ENCODE assay signal across 10 mouse cellular contexts in the genomic region with DNA sequence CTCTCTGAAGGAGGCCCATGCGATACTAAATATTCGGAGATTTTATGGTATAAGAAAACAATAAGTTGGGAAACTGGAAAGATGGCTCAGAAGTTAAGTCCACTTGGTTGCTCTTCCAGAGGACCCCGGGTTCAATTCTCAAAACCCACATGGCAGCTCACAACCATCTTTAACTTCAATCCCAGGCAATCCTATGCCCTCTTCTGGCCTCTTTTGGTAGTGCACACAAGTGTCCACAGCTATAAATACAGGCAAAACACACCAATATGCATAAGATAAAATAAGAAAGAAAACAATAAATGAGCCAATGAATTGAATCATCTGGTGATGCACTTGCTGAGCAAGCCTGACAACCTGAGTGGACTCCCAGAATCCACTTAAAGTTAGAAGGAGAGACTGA. TPM values are rescaled to one million over a fixed set of nuclear protein-coding genes. Genes with fewer than 3 reads are reported as not detected.
A peak's percentile ranks its signal among the peaks of the same experiment; 100 is the strongest.
DNase-seq lines count a peak whose midpoint lies in the region; ATAC-seq and TF ChIP-seq lines count a peak whose summit lies in the region.
"Had no signal": no experiment of that assay in that cellular context is flagged by ENCODE, and none has a peak within 500 bp of the region (broad histone marks: within the 10 kb centered on the region; RNA-seq: fewer than 3 reads in every experiment).

No protein-coding gene starts in this region.

- H3K4me2 ChIP-seq in forebrain, postnatal 0 days (ENCODE audit: low read depth): no peak overlapping the region
- H3K4me2 ChIP-seq in forebrain, embryonic 11.5 days (ENCODE audit: low read depth, low read length, severe bottlenecking): no peak overlapping the region
- H3K4me2 ChIP-seq in liver, embryonic 14.5 days (ENCODE audit: low read depth): no peak overlapping the region
- no peak overlapping the region for H3K4me2 ChIP-seq in embryonic facial prominence, embryonic 11.5 days (ENCODE audit: low read depth, low read length)
- H3K4me2 ChIP-seq: heart, embryonic 12.5 days had no signal

- TF ChIP-seq CTCF in forebrain, postnatal 0 days (IDR thresholded peaks at IDR 0.05; ENCODE audit: low read depth): peak; percentile 37; the same call in 1 of the 2 replicates
- peak; percentile 43; the same call in 1 of the 2 replicates for TF ChIP-seq CTCF in liver, embryonic 14.5 days (IDR thresholded peaks at IDR 0.05; ENCODE audit: low read depth)

- no peak for DNase-seq in forebrain, postnatal 0 days
- DNase-seq in forebrain, embryonic 11.5 days (ENCODE audit: low spot score): no peak
- no peak for DNase-seq in liver, embryonic 14.5 days (ENCODE audit: low read depth in 3 of 3, low spot score in 3 of 3)
- DNase-seq in liver (no peak), NIH3T3 (ENCODE audit: low read depth) (peak; percentile 2)
- DNase-seq in embryonic facial prominence, embryonic 11.5 days (ENCODE audit: low spot score): peak; percentile 28
- no peak for DNase-seq in adrenal gland, adult 8-10 months
- DNase-seq in urinary bladder, postnatal 25 days (ENCODE audit: low spot score): no peak

- no peak overlapping the region for H3K4me3 ChIP-seq in forebrain, postnatal 0 days (ENCODE audit: low read depth, low read length)
- H3K4me3 ChIP-seq in forebrain, embryonic 11.5 days (ENCODE audit: low read depth, low read length): no peak overlapping the region
- no peak overlapping the region for H3K4me3 ChIP-seq in liver, embryonic 14.5 days (ENCODE audit: insufficient read depth in 1 of 2, low read depth in 2 of 2, low read length in 2 of 2)
- H3K4me3 ChIP-seq in embryonic facial prominence, embryonic 11.5 days (ENCODE audit: low read depth, low read length): no peak overlapping the region
- H3K4me3 ChIP-seq: heart, embryonic 12.5 days; megakaryocyte, embryonic 14.5 days had no signal

- H3K27me3 ChIP-seq in forebrain, postnatal 0 days (ENCODE audit: insufficient read depth, low read length): no peaks in the 10 kb centered on the region
- H3K27me3 ChIP-seq in forebrain, embryonic 11.5 days (ENCODE audit: control insufficient read depth, insufficient read depth, low read length): no peaks in the 10 kb centered on the region
- H3K27me3 ChIP-seq in liver, embryonic 14.5 days (ENCODE audit: control insufficient read depth, insufficient read depth, low read length): no peaks in the 10 kb centered on the region
- no peaks in the 10 kb centered on the region for H3K27me3 ChIP-seq in embryonic facial prominence, embryonic 11.5 days (ENCODE audit: control insufficient read depth, insufficient read depth, low read length)
- H3K27me3 ChIP-seq: heart, embryonic 12.5 days; megakaryocyte, embryonic 14.5 days had no signal

- H3K9ac ChIP-seq in forebrain, postnatal 0 days: no peak overlapping the region
- H3K9ac ChIP-seq in forebrain, embryonic 11.5 days (ENCODE audit: low read length): no peak overlapping the region
- H3K9ac ChIP-seq in liver, embryonic 14.5 days (replicated peaks): no peak overlapping the region
- no peak overlapping the region for H3K9ac ChIP-seq in embryonic facial prominence, embryonic 11.5 days (replicated peaks; ENCODE audit: low read length)
- H3K9ac ChIP-seq: heart, embryonic 12.5 days had no signal

- H3K9me3 ChIP-seq in forebrain, postnatal 0 days (ENCODE audit: low read length): no peaks in the 10 kb centered on the region
- no peaks in the 10 kb centered on the region for H3K9me3 ChIP-seq in forebrain, embryonic 11.5 days (ENCODE audit: control insufficient read depth, low read length)
- no peaks in the 10 kb centered on the region for H3K9me3 ChIP-seq in liver, embryonic 14.5 days (ENCODE audit: control insufficient read depth, low read length)
- no peaks in the 10 kb centered on the region for H3K9me3 ChIP-seq in embryonic facial prominence, embryonic 11.5 days (replicated peaks; ENCODE audit: control insufficient read depth, low read length)
- H3K9me3 ChIP-seq: heart, embryonic 12.5 days had no signal

- no peaks in the 10 kb centered on the region for H3K4me1 ChIP-seq in forebrain, postnatal 0 days (ENCODE audit: insufficient read depth)
- no peaks in the 10 kb centered on the region for H3K4me1 ChIP-seq in forebrain, embryonic 11.5 days (replicated peaks; ENCODE audit: control insufficient read depth, insufficient read depth, low read length)
- no peaks in the 10 kb centered on the region for H3K4me1 ChIP-seq in liver, embryonic 14.5 days (replicated peaks; ENCODE audit: control insufficient read depth in 2 of 2, insufficient read depth in 2 of 2, low read length in 1 of 2)
- H3K4me1 ChIP-seq in embryonic facial prominence, embryonic 11.5 days (ENCODE audit: control insufficient read depth, insufficient read depth, low read length): no peaks in the 10 kb centered on the region
- H3K4me1 ChIP-seq: heart, embryonic 12.5 days had no signal

- TF ChIP-seq EP300 in liver, embryonic 14.5 days (IDR thresholded peaks at IDR 0.05; ENCODE audit: low read depth): no peak

- no peaks in the 10 kb centered on the region for H3K36me3 ChIP-seq in forebrain, postnatal 0 days (ENCODE audit: insufficient read depth)
- no peaks in the 10 kb centered on the region for H3K36me3 ChIP-seq in forebrain, embryonic 11.5 days (ENCODE audit: control insufficient read depth, insufficient read depth, low read length)
- H3K36me3 ChIP-seq in liver, embryonic 14.5 days (replicated peaks; ENCODE audit: control insufficient read depth, insufficient read depth, low read depth): no peaks in the 10 kb centered on the region
- no peaks in the 10 kb centered on the region for H3K36me3 ChIP-seq in embryonic facial prominence, embryonic 11.5 days (replicated peaks; ENCODE audit: control insufficient read depth, insufficient read depth, low read depth, low read length)
- H3K36me3 ChIP-seq: heart, embryonic 12.5 days had no signal

- H3K27ac ChIP-seq in forebrain, postnatal 0 days (ENCODE audit: low read depth, low read length): no peak overlapping the region
- no peak overlapping the region for H3K27ac ChIP-seq in forebrain, embryonic 11.5 days (ENCODE audit: low read depth, low read length)
- H3K27ac ChIP-seq in liver, embryonic 14.5 days: no peak overlapping the region
- no peak overlapping the region for H3K27ac ChIP-seq in embryonic facial prominence, embryonic 11.5 days (replicated peaks; ENCODE audit: low read depth, low read length)

- no peak for ATAC-seq in forebrain, postnatal 0 days
- no peak for ATAC-seq in forebrain, embryonic 11.5 days (replicated peaks; ENCODE audit: low FRiP score)
- ATAC-seq in liver, embryonic 14.5 days (ENCODE audit: insufficient read depth): no peak
- ATAC-seq in embryonic facial prominence, embryonic 11.5 days (replicated peaks; ENCODE audit: insufficient number of reproducible peaks, low FRiP score, low TSS enrichment, low read depth): no peak

- 81% methylated on average over 3 of the region's 3 CpGs for WGBS in forebrain, postnatal 0 days
- 75% methylated on average over 3 of the region's 3 CpGs for WGBS in forebrain, embryonic 11.5 days
- 58% methylated on average over 3 of the region's 3 CpGs for WGBS in liver, embryonic 14.5 days (ENCODE audit: insufficient replicate concordance)
- 85% methylated on average over 3 of the region's 3 CpGs for WGBS in embryonic facial prominence, embryonic 11.5 days

RNA-seq across cellular contexts. Expression of a gene that starts 11.3 kb away (rescaled TPM):
- 2.0 and 3.1 TPM in 2 replicates for total RNA-seq in forebrain, postnatal 0 days (2014; rRNA removed)
- polyA plus RNA-seq in forebrain, postnatal 0 days (2015; fragmentation: Nextera tagmentation; extraction: Ambion mirVana): 5.6 and 6.3 TPM in 2 replicates
- polyA plus RNA-seq in forebrain, embryonic 11.5 days (2014; fragmentation: Nextera tagmentation; extraction: Ambion mirVana): 5.6 and 6.9 TPM in 2 replicates
- 0.52 and 0.64 TPM in 2 replicates for polyA plus RNA-seq in liver, embryonic 14.5 days (2012; rRNA removed)
- 1.1 and 1.3 TPM in 2 replicates for polyA plus RNA-seq in liver, embryonic 14.5 days (2014; fragmentation: Nextera tagmentation; extraction: Ambion mirVana)
- polyA plus RNA-seq in embryonic facial prominence, embryonic 11.5 days (2014; fragmentation: Nextera tagmentation; extraction: Ambion mirVana): 21.5 and 23.8 TPM in 2 replicates
- total RNA-seq in adrenal gland, adult 8-10 months (2022): 10 to 100 TPM in 2 of 4 experiments, 1 to 10 TPM in 2; 8.9 to 15.2 (median 10.5) TPM

RNA-seq across cellular contexts. Expression of a gene that starts 39.1 kb away (rescaled TPM):
- total RNA-seq in forebrain, postnatal 0 days (2014; rRNA removed): 2.8 and 3.1 TPM in 2 replicates
- polyA plus RNA-seq in forebrain, postnatal 0 days (2015; fragmentation: Nextera tagmentation; extraction: Ambion mirVana): 1.2 TPM in 2 replicates
- 3.2 and 4.2 TPM in 2 replicates for polyA plus RNA-seq in forebrain, embryonic 11.5 days (2014; fragmentation: Nextera tagmentation; extraction: Ambion mirVana)
- polyA plus RNA-seq in liver, embryonic 14.5 days (2012; rRNA removed): 2.2 and 2.5 TPM in 2 replicates
- polyA plus RNA-seq in liver, embryonic 14.5 days (2014; fragmentation: Nextera tagmentation; extraction: Ambion mirVana): 3.1 and 3.5 TPM in 2 replicates
- 17.8 and 19.2 TPM in 2 replicates for polyA plus RNA-seq in embryonic facial prominence, embryonic 11.5 days (2014; fragmentation: Nextera tagmentation; extraction: Ambion mirVana)
- 1 to 10 TPM; 6.8 to 8.7 (median 7.7) TPM for total RNA-seq in adrenal gland, adult 8-10 months (2022)

Comparison
In these comparisons a context has a peak if more than half of its experiments do, and no peak if none do; other contexts are left out.
1. DNase-seq: peak in NIH3T3 (single experiment) and embryonic facial prominence, embryonic 11.5 days (single experiment); none in forebrain, postnatal 0 days (single experiment), forebrain, embryonic 11.5 days (single experiment), liver, embryonic 14.5 days (0 of 3), liver (single experiment), adrenal gland, adult 8-10 months (single experiment) and urinary bladder, postnatal 25 days (single experiment).